Mouse (Mus musculus) spleen, postnatal 10 days (tissue): Measurements from ENCODE around the gene Spint5.

Source experiments
- DNase-seq, 2 experiments: peaks; one replicate each; pipeline ENCODE4 v3.0.0; 2021 to 2022; ENCODE audit warnings: low spot score in 2 of 2

Spint5 gene

DNA sequence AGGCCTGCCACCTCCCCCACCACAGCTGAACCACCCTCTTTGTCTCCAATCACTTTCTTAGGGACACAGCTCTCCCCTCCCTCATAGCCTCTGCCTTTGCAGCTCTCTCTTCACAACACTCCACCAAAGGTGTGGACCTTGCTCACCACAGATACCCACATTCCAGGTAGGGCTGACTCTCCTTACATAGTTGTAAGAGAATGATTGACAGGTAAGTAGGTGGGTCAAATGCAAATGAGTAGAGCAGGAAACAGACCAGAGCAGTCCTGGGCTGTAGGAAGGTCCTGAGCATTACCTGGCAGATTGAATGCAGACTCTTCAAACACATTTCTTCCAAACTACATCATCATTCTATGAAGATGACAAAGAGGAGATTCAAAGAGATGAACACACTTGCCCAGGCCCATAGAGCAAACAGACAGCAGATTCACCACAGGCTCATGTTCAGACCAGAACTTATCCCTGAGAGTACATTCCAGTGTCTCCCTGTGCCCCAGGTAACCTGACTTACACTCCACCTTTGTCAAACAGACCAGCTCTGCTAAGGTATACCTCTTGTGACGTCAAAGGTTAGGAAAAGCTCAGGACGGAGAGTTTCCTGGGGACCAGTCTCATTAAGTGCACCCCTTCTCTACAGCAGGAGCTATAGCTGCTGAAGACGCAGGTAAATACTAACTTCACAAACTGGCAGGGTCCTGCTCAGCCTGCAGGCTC lies 22.4 kb downstream of the Spint5 start:
- DNase-seq: no peak

DNA sequence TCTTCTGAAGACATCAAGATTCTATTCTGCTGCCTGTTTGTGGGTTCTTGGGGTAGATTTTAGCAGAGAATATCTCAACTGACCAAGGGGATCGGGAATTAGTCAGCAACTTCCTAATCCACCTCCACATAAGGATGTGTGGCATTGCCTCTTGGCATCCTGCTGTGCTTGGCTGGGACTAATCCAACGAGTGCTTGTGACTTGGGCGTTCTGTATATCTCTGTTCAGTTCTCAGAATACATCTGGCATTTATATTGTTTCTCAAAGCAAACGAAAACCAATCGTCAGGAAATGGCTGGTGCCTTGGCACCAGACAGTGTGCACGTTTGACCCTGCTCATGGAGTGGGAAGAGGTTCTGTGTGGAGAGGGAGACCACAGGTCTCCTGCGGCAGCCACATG lies 24.8 kb downstream of the Spint5 start:
- DNase-seq: no peak

DNA sequence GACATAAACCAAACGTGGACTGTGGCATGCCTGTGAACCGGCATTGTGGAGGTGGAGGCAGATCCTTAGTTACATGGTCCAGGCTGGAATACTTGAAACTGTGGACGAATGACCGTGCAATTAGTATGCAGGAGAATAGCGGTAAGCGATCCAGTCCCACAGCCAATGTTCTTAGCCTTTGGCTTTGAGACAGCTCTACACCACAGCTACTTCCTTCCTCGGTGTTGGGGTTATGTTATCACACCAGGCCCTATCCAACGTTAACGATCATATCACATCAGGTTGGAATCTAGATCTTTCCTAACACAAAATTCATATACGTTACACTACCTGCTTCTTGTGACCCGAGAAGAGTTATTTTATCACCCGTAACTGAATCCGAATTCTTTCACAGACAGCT lies 29.9 kb downstream of the Spint5 start:
- no peak for DNase-seq

DNA sequence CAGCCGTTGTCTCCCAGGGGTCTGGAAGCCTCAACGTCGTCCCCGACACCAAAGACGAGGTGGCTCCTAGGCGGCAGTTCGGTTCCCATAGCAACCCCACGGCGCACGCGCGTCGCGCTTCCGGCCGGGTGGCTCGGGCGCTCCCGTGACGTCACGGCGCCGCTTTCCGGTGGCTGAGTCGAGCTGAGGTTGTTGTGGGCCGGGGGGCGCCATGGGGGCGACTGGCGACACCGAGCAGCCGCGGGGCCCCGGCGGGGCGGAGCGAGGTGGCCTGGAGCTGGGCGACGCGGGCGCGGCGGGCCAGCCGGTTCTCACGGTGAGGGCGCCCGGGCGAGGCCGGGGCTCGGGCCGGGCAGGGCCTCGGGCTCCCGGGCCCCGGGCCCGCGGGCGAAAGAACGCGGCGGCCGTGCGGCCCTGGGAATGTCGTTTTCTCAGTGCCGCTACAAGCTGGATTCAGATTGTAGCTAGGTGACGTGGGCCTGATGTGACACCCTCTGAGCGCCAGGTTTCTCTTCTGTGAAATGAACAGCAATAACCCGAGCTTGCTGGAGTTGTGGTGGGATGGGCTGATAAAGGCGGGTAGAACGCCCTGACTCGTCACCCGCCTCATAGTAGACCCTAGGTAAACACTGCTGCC lies 30.9 kb downstream of the Spint5 start, which contains the start of the genes Wfdc3 and Dnttip1:
Gene Wfdc3 (minus strand): TSS at position 89 of the 637 bp plus-strand sequence.
Gene Dnttip1 (plus strand): TSS at position 141 of the 637 bp plus-strand sequence.
- peak; percentile 95 to 97 for DNase-seq

DNA sequence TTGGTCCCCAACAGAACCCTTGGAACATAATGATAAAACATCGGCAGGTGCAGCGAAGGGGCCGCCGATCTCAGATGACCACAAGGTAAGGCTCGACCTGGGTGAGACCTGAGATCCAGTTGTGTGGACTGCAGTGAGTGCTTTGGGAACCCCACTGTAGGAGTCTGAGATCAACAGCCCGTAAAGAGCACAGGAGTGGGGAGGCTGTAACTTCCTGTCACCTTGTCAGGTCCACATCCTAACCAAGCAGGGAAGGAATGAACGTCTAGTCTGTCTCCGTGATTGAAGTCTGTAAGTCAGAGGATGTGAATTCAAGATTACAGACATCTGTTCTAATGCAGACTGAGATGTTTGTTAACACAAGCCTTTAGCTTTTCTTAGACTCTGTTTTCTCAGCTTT lies 31.6 kb downstream of the Spint5 start:
- DNase-seq: peak in 1 of 2 experiments; percentile 36

DNA sequence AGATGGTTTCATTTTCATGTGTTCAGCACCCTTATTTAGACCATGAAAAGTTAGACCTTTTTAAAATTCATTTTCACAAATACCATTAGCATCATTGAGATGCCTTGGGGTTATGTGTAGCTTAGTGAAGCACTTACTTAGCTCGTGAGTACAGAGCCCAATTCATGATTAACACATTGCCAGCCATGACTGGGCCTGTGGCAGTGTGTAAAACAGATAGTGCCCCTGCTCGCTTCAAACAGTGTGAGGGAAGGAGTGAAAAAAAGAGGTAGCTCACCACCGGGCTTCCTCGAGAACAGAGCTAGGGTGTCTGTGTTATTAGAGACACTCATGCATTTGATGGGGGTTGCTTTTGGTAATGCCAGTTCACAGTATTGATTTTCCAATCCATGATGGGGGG lies 33.1 kb downstream of the Spint5 start:
- peak in 1 of 2 experiments; percentile 27 for DNase-seq

DNA sequence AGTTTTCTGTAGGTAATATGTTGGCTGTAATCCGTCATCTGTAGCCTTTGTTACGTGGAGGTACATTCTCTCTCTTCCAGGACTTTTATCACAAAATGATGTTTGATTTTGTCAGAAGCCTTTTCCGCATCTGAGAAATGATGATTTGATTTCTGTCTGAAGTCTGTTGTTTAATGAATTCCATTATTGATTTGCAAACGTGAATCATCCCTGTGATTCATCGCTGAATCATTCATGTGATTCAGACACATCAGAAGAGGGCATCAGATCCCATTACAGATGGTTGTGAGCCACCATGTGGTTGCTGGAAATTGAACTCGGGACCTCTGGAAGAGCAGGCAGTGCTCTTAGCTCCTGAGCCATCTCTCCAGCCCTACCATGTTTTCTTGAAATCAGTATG lies 33.9 kb downstream of the Spint5 start:
- no peak for DNase-seq

DNA sequence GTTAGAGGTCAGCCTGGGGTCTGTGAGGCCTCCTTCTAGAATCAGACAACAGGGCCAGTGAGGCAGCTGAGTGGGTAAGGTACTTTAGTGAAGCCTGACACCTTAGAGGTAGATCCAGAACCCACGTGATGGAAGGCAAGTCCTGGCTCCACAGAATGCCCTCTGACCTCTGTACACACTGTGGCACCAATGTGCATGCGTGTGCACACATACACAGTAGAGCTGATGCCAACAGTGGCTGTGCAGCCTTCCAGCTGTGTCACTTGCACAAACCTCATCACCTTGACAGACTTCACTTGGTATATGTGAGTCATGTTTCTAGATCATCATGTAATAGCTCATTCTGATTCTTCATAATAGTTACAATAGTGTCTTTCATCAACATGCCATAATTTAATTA lies 37.3 kb downstream of the Spint5 start:
- DNase-seq: no peak

DNA sequence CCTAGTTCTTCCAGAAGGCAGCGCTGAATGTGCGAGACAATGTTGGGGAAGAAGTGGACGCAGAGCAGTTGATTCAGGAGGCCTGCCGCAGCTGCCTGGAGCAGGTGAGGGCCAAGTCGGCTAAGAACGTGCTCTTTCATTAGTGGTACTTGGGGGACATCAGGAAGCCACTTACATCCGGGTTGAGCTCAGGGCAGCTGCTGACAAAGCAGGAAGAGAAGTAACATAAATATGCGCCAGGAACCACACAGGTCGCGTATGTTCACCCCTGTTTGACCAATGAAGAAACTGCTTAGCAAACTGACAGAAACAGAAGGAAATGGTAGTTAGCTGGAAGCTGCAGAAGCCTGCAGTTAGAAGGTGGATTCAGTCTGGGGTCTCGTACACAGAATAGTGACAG lies 39.0 kb downstream of the Spint5 start:
- DNase-seq: no peak

DNA sequence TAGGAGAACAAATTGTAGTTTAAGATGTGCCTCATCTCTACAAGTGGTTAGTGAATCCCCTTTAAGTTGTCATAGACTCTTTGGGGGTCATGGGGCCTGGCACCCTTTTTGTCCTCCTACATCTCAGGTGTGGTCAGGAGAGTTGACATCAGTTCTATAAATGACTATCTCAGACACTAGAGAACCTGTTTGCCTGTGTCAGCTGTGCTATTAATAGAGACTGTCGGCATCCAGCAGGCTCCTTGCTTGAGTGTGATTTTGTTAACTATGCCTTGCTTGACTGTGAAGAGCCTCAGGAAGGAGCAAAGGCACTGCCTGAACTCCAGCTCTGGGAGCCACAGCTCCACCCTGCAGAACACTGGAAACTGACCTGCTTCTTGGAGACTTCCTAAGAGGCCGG lies 39.7 kb downstream of the Spint5 start:
- DNase-seq: no peak

DNA sequence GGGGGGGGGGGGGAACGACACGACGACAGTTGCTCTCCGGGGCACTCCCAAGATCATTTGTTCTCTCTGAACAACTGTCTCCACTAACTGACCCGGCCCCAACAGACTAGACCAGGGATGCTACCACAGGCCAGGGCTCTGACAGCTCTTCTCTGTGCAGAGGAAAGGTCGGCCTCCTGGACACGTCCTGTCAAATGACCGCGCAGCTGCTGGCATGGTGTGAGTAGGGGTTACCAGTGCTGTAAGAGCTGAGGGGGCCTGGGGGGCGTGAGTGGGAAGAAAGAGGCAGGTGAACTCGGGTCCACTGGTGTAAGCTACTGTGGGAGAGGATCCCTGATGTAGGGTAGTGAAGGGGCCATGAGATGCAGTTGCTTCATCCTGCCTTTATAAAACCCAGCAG lies 42.7 kb downstream of the Spint5 start:
- DNase-seq: no peak

DNA sequence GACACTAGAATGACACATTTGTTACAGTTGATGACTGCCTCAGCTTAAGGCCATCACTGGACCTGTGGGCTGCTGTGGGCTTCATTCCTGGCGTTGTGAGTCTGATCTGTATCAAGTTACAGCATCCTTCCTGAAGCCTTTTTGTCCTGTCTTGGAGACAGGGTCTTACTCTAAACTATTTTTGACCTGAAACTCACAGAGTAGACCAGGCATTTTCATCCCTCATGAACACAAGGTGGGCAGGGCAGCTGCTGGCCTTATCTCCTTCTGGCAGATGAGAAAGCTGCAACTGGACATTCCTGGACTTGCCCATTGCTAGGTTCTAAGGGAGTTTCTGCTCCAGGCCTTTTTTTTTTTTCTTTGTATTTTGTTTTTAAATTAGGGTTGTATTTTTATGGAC lies 43.6 kb downstream of the Spint5 start:
- peak in 1 of 2 experiments; percentile 56 for DNase-seq

DNA sequence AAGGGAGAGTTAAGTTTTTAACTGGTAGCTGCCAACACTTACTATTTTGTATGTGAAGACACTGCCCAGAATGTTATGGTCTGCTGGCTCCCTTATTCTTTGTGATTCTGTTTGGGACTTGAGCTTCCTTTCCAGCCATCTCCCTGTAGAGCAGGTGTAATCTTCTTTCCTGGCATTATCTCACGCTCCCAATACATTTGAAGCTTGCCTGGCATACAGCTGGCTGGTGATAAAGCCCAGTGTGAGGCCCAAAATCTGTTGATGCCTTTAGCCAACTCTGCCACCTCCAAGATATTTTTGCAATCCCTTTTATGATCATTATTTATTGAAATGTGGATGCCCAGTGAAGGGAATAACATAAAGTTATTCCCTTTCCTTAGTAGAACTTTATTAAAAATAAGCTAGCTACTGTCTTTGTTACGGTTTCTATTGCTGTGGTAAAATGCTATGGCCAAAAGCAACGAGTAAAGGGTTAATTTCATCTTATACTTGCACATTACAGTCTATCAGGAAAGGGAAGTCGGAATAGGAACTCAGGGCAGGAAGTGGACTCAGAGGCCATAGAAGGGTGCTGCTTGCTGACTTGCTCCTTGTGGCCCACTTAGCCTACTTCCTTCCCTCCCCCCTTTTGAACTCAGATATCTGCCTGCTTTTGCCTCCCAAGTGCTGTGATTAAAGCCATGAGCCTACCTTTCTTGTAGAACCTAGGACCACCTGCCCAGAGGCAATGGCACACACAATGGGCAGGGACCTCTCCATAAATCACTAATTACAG lies 45.1 kb downstream of the Spint5 start:
- peak in 1 of 2 experiments; percentile 57 for DNase-seq

DNA sequence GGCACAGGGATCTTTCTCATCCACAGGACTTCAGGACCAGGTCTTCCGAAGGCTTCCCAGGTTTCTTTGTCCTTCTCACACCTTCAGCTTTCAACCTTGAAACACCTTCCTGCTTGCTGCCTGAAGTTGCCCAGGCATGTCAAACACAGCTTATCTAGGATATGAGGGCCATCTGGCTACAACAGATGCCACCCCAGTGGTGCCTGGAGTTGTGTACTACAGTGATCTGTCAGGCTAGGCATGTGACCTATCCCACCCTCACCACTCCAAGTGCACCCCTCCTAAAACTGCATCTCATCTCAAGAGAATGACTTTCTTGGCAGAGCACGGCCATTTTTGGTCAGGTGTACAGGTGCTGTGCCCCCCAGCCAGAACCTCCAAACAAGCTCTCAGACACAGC lies 46.4 kb downstream of the Spint5 start:
- DNase-seq: peak in 1 of 2 experiments; percentile 72

DNA sequence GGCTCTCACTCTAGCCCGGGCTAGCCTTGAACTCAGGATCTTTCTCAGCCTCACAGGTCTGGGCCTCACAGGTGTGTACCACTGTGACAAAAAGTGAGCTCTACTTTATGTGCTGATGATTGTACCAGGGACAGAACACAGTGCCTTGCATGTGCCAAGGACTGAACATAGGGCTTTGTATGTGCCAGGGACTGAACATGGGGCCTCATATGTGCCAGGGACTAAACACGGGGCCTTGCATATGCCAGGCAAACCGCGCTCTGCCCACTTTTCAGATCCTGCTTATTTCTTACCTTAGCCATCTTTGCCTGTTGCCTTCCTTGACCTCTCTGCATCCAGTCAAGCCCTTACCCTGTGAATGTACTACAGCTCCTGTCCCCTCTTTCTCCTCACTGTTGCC lies 46.9 kb downstream of the Spint5 start:
- DNase-seq: no peak

DNA sequence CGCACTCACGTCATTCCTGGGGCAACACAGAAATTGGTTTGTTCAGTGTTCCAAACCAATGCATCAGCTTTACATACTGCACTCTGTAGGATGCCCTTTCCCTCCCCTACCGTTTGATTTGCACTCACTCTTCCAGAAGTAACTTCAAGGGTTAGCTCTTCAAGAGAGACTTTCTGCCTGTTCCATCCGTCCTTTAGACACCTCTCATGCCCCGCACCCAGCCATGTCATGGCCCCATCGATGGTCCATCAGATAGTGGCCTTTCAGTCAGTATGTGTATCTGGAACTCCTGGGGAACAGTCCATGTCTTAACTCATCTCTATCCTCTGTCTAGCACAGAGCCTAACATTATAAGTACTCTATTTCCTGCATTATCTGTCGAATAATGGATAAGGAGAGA lies 47.5 kb downstream of the Spint5 start:
- no peak for DNase-seq

DNA sequence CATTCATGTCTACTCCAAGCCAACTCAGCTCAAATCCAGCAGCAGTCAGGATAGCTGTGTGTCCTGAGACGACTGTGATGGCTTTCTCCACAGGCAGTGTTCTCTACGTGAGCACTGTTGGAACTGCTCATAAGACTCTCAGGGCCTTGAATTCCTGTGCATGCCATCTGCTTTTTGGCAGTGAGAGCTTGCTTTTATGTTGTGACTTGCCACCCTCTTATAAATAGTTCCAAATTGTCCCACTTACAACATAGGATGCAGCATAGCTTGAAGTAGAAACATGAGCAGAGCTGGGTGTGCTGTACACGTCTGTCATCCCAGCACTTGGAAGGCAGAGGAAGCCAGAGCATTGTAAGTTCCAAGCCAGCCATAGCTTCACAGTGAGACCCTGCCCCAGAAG lies 50.7 kb downstream of the Spint5 start:
- no peak for DNase-seq
